Mouse (Mus musculus): ENCODE measurements around the gene Gm19935.

GRCm38 (mm10) chr8:90832576-90833289, 15.5 kb upstream of the Gm19935 start:
- TF ChIP-seq POLR2A (IDR thresholded peaks at IDR 0.05; ENCODE audit: control insufficient read depth, low read depth, low read length), result no peak
- TF ChIP-seq CTCF (IDR thresholded peaks at IDR 0.05; ENCODE audit: control insufficient read depth, insufficient read depth, insufficient replicate concordance, low read depth, low read length), result no peak

Measured in testis, adult 2 months (tissue).